Mouse (Mus musculus) CD4-positive, CD25-positive, alpha-beta regulatory T cell, adult 4 months (primary cell): ENCODE data around the gene Cnga2. TPM values are rescaled to one million over a fixed set of nuclear protein-coding genes. Genes with fewer than 3 reads are reported as not detected.
"Not testable (repeated sequence)": the region's sequence is repeated elsewhere in the genome, so short reads cannot be mapped to it uniquely, and the experiment has no call there.

Experiments
- ATAC-seq: one replicate; pipeline ENCODE4 v1.8.0; 2017
- polyA plus RNA-seq, 2 experiments: library from polyadenylated mRNA; unstranded; fragments of 100-300 nt; shearing (Covaris generic); gene quantifications; one replicate each; pipeline ENCODE4 v1.2.1; 2017

Gene Cnga2
- not detected for polyA plus RNA-seq

DNA sequence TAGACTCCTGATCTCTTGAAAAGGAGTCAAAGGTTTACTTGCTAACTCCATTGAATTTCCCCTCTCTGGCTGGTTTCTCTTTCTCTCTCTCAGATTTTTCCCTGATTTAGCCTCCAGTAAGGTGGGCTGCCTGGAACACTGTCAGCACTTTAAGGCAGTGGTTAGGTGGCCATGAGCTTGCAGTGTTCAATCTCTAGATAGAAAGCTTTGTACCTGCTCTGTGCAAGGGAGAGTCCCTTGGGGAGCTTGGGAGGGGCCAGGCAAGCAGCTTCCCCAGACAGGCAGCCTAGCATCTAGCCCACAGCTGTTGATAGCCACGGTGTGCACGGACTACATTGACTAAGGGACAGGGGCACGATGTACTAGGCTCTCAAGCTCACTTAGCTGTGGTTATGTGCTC is at the start of gene Cnga2:
TSS of gene Cnga2 (plus strand) at position 301 of the 400 bp plus-strand sequence.
- ATAC-seq: no peak

DNA sequence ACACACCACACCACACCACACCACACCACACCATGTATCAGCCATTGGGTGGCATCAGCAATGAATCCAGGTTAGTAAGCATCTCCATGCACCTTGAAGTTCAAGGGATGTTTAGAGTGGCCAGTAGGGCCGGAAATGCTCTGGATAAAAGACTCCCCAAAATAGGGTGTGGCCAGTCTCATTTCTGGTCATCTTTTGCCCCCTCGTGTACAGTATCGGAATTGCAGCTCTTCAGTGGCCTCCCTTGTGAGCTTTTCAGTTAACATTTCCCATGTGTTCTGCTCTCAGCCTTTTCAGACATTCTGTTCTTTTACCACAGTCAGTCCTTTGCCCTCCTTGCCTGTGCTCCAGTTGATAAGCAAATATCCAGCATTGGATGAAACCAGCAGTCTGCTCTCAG is 45.0 kb upstream of the Cnga2 start:
- ATAC-seq: no peak

DNA sequence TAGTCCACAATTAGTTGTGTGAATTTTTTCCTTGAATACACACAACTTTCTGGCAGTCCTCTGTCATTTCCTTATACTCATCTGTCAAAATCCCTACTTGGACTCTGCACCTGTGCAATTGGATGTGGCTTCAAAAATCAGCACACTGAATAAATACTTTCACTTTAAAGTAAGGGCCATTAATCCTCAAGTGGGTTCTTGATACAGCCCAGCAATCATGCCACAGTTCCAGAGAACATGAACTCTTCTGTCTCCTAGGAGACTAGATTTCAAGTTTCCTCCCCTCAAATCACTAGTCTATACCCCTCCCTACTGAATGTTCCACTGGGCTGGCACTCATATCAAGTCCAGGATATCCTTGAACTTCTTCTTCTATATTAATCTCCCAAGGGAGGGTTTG is 33.3 kb upstream of the Cnga2 start:
- no peak for ATAC-seq

DNA sequence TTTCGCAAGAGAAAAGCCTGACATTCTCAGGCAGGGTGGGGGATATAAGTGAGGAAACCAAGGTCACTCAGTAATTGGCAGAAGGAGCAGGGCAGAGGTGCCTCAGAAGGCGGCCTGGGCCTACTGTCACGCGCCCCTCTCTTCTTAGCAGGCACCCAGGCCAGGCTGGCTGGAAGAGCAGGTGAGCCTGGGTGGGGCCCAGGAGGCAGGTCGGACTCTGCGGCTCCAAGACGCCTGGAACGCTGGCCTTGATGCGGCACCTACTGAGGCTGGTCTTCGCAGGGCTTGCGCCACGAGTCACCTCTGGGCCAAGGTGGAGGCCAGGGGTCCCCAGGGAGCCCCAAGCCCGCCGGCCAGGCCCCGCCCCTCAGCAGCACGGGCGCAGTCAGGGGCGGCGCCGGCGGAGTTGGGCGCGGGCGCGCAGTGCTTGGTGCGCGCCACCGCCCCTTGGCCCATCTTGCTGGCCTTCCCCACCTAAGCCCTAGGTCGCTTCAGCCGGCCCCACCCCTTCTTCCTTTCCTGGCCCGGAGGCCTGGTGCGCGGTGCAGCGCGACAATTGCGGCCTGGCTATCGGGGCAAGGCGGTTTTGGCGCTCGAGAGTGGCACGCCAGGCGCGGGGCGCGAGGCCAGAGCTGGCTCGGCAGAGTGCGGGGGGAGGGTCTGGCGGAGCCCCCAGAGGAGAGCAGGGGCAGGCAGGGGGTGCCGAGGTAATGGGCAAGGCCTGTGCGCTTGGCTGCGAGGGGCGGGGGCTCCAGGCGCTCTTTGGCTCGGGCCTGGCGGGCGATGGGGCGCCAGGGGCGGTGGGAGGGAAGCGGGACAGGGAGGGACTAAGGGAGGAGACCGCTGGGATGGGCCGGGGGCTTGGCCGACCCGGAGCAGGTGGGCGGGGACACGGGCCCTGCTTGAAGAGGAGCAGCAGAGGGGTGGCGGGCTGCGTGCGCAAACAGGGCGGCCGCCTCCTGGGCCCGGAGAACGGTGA is 29.3 kb upstream of the Cnga2 start, which contains the start of gene Prrg3:
TSS of gene Prrg3 (plus strand) at position 552 of the 979 bp plus-strand sequence.
- ATAC-seq: no peak

DNA sequence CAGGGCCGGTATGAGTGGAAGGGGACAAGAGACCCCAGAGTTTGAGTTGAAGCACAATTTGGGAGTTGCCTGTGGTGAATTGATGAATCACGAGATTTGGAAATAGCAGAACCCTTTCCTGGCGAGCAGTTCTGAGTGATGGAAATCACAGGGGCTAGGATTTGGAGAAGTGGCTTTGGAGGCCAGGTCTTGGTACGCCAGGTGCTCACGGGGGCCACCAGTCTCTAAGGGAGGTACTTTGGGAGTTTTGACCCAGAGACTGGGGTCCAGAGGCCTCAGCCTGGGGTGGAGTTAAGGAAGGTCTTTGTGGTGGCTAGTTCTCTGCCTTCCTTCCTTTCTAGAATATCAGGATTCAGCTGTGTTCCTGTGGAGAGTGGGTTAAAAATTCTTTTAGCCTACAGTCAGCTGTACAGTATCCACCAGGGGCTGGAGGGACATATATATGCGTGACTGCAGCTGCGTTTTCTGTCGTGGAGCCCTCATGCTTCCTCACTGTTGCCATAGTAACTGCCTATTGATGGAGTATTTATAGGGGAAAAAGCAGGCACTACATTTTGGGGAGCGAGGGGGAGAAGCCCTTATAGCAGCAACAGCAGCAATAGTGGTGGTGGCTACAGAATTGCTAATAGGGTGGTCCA is 28.3 kb upstream of the Cnga2 start:
- no peak for ATAC-seq

DNA sequence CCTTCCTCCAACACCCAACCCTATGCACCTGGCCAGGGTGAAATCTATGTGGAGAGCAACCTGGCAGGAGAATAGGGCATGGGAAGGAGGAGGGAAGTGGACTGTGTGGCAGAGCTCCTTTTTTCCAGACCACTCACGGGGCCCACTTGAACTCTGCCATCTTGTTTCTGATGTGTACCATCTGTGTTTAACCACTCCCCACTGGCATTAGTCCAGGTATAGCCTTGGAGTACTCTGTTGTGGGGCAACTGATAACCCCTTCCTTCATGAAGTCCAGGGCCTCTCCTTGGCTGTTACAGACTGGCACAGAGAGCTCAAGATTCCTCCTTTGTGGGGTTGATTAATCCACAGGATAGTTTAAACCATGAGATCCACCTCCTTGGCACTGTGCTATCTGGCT is 23.4 kb upstream of the Cnga2 start:
- ATAC-seq: no peak

DNA sequence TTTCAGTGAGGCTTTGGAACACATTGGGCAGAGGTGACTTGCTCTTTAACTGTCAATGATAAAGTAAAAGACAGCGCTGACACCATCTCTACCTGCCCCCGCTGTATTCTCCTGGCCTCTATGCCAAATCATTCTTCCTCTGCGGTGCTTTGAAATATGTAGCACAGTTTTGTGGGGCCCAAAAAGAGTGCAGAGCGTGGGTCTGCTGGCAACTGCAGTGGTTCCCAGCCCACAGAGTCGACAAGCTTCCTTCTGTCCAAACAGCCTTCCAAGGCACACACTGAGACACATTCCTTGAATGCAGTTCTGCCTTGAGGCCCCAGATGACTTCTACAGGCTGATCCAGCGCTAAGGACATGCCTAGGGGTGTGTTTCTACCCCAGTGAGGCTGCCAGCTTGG is 22.8 kb upstream of the Cnga2 start:
- ATAC-seq: no peak

DNA sequence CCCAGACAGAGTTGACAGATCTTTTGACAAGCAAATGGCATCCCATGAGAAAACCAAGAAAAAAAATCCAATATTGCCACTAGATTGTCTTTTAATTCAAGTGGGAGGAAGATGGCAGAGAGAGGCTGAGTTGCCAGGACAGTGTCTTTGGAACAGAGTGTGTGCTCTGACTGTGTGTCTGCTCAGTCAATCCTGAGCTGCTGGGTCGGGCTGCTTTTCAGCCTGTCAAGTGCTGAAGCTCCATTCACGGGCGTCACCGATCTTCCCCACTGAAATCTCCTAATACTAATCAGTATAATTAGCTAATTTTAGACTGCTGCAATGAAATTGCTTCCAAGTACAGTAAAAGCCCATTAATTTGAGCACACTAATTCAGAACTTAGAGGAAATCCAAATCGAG is 20.3 kb upstream of the Cnga2 start:
- ATAC-seq: no peak

DNA sequence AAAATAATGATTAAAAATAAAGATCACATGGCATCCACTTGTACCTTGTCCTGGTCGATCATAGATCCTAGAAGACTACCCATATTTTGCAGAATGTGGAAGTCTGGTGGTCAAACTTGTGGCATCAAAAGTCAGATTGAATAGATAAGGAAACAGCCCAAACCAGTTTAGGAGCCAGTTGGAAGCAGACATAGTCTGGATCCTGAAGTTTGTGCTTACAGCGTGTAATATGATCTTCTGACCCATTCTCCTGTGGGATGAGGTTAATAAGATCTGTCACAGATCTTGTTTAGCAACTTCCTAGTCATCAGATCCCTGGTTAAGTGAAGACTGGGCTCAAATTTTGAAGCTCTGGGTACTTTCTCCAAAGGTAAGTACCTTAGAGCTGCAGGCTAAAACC is 19.0 kb upstream of the Cnga2 start, which contains the start of gene Fate1:
TSS of gene Fate1 (plus strand) at position 301 of the 400 bp plus-strand sequence.
- ATAC-seq: no peak

DNA sequence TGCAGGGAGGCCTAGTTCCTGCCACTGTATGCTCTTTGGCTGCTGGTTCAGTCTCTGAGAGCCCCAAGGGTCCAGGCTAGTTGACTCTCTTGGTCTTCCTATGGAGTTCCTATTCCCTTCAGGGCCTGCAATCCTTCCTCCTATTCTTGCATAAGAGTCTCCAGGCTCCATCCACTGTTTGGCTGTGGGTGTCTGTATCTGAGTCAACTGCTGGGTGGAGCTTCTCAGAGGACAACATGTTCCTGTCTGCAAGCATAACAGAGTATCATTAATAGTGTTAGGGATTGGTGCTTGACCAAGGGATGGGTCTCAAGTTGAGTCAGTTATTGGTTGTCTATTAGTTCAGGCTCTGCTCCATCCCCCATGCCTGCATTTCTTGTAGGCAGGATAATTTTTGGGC is 14.0 kb upstream of the Cnga2 start:
- ATAC-seq: not testable (repeated sequence)

DNA sequence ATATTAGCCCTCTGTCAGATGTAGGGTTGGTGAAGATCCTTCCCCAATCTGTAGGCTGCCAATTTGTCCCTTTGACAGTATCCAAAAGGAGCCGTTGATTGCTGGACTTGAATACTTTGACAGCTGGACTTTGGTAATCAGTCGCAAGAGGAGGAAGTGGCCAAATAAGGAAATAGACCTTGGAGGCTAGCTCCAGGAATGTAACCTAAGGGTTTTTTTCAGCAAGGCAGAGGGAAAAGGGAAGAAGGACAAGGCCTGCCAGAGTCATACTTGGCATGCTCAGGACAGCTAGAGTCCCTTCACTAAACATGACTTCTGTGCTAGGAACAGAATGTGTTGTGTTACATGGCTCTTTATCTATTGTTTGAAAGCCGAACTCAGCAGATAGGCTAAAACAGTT is 11.2 kb upstream of the Cnga2 start:
- ATAC-seq: no peak

DNA sequence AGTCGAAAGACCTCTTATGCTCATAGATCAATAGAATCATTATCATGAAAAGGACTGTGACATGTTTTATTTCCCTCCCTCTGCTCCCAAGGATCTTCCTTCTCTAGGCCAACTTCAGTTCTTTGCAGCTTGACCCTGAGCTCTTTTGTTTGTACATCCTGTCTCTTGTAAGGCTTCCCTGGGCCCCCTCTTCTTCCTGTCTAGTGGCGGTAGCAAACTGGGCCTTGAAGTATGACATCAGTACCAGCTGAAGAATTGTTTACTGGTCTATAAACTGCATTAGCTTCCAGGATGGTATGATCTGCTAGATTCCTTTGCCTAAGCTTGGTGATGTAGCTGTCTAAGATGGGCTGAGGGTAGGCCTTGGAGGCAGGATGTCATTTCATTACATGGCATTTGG is 10.3 kb upstream of the Cnga2 start:
- no peak for ATAC-seq

DNA sequence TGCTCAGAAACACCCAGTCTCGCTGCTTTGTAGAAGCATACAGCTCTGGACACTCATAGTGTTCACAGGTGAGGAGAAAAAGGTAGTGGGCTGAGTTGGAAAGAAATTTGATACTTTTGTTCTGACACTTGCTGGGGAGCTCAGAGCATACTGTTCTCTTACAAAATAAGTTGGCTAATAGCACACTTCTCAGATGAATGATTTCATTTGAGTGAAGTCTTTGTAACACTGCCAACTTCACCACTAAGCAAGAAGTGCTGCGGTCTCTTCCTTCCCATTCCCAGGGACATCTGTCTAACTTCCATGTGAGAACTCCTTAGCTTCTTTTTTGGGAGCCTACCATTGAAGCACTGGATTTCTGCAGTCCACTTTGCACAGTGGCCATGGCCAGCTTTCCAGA is 8.4 kb upstream of the Cnga2 start:
- no peak for ATAC-seq

DNA sequence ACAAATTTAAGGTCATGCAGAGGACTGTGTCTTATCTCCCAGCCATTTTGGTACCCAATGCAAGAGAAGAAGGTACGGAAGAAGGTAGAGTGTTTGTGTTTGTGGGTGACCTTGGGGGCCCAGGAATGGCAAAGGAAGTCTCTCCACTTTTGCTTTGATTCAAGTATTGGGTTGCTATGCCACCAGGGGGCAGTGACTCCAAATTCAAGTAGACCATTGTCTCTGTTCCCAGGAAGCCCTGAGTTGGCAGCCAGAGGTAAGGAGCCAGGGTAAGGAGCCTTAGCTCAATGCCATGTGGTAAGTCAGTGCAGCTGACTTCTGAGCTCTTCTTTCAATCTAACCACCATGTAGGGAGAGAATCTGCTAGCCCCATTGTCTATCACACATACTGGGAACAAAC is 7.9 kb upstream of the Cnga2 start:
- no peak for ATAC-seq

DNA sequence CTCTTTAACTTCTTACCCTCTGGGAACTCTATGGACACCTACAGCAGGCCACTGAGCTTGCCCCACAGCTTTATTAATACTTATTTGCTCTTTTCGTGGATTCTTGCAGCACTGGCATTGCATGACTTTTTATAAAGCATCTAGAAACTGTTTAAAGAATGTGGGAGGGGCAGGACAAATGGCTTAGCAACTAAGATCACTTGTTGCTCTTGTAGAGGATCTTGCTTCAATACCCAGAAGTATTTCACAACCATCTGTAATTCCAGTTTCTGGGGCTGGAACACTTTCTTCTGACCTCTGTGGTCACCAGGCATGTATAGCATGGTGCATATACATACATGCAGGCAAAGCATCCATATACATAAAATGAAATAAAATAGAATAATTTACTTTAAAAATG is 4.3 kb downstream of the Cnga2 start:
- no peak for ATAC-seq

DNA sequence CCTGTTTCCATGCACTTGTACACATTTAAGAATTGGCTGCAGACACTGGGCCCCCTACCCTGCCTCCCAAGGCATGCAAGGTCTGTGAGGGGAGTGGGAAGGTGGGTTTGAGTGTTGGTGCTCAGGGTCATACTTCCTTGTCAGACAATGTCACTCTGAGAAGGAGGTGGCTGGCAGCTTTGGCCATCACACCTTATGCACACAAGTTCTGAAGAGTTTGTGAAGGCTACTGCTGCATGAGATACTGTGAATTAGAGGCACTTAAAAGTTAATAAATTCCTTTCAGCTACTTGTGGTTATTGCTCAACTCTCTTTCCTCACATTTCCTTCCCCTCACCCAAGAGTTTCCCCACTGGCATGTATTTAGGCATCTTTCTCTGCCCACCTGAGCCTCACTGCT is 18.3 kb downstream of the Cnga2 start:
- ATAC-seq: no peak

DNA sequence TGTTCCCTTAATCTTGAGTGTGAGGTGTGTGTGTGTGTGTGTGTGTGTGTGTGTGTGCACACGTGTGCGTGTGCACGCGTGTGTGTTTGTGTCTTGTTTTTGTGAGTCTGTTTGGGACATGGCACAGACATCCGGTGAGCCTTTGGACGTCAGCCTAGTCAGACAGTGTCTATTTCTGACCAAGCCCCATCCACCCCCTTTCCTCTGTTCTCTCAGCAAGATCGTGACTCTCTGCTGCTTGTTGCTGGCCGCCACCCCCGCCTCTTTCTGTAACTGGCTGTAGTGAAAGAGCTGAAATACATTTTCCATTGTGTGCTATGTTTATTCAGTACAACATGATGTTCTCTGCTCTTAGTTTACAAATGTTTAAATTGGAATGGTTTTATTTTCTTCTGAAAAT is 20.6 kb downstream of the Cnga2 start:
- no peak for ATAC-seq

DNA sequence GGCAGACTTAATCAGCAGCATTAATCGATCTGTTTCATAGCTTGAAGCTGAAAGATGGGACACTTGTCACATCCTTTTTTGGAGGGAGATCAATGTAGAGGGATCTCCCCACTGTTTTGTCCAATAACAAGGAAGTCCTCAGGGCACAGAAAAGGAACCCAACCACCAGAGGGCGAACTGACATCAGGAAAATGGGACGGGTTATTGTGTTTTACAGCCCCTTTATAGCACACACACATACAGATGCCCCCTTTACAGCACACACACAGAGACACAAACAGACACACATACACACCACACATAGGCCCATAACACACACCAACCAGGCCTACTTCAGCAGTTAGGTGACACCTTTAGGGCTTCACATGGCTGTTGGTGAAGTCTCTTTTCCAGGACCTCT is 21.2 kb downstream of the Cnga2 start:
- no peak for ATAC-seq

DNA sequence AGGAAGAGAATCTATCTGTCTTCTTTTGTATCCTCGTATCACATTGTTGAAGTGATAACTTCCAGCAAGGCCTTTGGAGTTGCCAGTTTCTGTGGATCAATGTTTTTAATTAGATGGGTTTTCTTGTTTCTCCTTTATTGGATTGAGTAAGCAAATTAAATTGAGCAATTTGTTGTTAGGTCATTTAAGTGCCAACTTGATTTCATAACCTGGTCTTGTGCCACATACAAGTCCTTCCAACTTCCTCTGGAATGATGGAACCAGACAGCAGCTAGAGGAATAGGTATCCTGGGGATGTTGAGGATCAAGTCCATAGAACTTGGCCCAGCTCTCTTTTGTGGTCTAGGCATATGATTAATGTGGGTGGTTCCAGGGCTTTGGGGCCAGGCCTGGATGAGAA is 30.6 kb downstream of the Cnga2 start:
- no peak for ATAC-seq

DNA sequence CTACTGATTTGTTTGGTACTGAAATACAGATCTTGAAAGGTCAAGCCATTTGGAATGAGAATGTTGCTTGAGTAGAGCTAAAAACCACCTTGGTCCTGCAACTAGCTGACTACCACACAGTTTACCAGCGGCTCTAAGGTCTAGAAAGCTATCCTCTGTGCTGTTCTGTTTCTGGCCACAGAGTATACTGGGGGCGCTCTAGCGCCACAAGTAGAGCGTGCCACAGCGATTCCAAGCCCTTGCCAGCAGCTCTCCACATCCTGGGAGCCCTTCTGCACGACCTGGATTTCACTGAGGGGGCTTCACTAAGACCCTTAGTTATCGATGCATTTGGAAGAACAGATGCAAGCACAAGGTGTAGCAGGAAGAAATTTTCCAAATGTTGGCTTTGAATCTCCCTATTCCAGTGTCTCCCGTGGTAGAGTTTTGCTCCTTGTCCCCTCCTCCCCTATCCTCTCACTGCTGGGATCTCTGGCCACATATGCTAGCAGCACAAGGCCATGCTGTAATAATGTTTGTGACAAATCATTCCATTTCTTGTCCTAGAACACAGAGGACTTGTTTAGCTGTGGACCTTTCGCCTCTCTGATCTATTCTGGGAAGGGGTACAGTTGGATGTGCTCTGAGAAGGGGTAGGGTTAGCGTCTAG is 31.2 kb downstream of the Cnga2 start:
- no peak for ATAC-seq

DNA sequence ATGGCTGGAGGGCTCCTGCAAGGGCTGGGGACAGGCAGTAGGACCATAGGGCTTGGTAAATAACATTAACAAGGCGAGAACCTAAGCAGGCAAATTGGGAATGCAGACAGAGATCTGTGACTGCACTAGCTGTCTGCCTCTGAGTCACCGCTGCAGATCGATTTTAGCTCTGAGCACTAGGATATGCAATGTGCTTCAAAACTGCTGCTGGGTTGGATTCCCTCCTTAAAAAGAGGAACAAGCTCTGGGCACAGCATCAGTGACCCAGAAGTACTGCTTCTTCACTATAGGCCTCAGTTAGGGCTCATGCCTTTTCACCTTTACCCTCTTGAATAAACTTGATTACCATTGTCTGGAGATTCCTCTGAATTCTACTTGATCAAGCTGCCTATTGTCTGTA is 31.9 kb downstream of the Cnga2 start:
- no peak for ATAC-seq

DNA sequence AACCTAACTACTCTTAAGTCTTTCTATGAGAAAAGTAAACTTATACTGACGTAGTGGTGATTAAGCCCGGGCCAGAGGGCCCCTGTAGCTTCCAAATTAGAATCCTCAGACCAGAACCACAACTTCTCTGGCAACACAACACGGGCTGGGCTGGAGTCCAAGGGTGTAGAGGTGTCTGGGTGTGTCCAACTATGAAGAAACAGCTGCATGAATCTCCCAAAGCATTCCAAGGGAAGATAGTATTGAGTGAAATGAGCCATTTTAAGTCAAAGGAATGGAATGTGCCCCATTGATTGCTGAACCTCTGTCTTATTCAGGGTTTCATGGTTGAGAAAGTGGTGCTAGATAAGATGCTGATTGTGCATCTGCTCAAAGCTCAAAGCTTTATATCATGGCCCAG is 52.4 kb downstream of the Cnga2 start:
- no peak for ATAC-seq

DNA sequence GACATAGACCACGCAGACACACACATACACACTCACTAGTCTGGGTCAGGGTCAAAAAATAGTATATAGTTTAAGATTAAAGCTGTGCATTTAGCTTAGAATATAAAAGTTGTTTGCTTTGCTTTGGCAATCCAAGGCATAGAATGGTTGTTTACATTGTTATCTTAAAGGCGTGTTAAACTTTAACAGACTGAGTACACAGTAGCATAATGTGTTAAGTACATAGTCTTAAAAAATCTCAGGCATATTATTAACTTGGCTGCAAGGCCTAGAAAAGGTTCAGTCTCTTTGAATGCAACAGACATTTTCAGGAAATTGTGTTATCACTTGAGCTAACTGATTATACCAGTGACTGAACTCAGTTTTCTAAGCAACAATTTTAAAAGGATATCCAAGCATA is 56.3 kb downstream of the Cnga2 start:
- no peak for ATAC-seq
